Mouse (Mus musculus) ES-CJ7 (cell line): ENCODE measurements at regions not wholly inside any gene's neighbourhood (a gene's known extent, or its start where the extent isn't known, plus 50 kb on each side); places are given as distances from the start of the nearest gene placed in this dataset.

ENCODE experiments used
- DNase-seq: peaks from one replicate; pipeline ENCODE4 v3.0.0; 2011; ENCODE audit warnings: low read depth, low spot score

GRCm38 (mm10) chr3:149811036-149811435, 820.7 kb upstream of the Adgrl2 start:
- DNase-seq: no peak

DNA sequence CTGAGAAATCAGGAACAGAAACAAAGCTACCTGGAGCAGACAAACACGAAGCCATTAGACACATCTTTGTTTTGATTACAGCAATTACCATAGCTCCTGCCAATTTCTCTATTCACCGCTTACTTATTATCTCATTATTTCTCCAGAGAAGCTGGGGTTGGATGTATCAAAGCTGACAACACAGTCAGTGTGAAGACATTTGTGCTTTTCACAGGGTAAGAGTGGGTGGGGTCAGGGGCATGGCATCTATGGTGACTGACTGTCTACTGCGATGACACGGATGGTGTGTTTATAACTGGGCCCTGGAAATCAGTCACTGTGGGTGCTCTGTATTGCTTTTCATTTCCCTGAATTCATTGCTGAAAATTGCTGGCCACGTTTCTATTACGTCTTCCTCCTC, 815.0 kb upstream of the Adgrl2 start:
- no peak for DNase-seq

- DNase-seq: no peak
These were observed 805.8 kb upstream of the Adgrl2 start for GRCm38 (mm10) chr3:149796123-149796522.

DNA sequence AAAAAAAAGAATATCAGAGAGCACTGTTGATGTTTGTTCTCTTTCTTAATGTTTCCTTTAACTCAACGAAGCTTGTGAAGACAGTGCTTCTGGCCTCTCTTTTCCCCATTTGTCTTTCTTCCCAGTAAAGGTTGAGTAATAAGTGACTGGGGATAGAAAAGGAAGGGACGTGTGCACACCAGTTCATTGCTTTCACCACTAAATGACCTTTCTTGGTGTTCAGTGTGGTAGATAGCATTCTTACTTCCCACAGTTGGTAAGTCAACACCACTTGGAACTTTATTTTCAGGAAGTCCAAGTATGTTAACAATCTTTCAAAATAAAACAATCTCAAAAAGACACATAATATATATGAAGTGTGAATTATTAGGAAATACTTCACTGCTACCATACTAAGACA, 801.2 kb upstream of the Adgrl2 start:
- no peak for DNase-seq

DNA sequence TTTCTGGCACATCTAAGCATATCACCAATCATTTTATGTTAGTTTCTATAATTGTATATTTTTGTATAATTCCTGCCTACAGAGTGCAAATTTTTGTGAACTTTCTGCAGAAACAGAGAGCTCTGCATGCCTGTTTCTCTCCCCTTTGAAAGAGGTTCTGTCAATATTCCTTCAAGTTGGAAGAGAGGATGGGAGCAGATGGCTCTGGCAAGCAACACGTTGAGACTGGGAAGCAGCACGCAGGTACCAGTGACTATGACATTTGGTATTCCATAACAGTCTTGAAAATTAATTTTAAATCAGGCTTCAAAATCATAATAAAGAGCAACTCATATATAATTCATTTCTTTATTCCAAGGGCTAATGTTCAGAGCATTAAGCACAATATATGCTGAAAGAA, 795.7 kb upstream of the Adgrl2 start:
- no peak for DNase-seq

DNA sequence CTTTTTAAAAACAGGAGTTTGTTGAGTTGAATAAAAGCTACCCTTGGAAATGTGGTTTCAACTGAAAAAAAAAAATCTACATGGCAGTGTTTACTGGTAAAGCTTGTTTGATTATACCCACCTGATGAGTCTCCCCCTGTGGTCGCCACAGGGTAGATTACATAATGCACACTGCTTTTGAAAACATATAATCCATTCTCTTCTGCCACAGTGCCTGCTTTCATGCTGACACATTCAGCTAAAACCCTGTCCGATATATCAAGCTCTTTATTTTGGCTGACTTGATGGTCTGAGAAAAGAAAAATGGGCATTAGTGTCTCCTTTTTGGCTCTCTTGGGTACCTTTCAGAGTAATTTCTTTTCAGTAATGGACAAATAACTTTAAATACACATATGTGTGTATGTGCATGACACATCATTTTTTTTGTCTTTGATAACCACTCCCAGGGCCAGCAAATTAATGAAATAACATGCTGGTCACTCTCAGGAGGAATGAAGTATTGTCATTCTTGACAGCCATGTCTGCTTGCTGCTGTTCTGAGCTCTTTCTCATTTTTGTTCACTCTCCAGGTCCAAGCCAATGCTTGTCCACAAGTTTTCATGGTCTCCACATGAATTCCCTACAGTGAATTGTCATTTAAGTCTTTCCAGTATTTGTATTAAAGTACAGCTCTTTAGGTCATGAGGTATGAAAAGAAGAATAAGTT, 793.7 kb upstream of the Adgrl2 start:
- DNase-seq: no peak

GRCm38 (mm10) chr3:149767847-149768421, 777.6 kb upstream of the Adgrl2 start:
- DNase-seq: no peak

- DNase-seq: no peak
These were observed 770.9 kb upstream of the Adgrl2 start for GRCm38 (mm10) chr3:149761245-149761644.

- no peak for DNase-seq
These were observed 767.7 kb upstream of the Adgrl2 start for GRCm38 (mm10) chr3:149757910-149758592.

- DNase-seq: no peak
These were observed 745.7 kb upstream of the Adgrl2 start for GRCm38 (mm10) chr3:149736069-149736468.

DNA sequence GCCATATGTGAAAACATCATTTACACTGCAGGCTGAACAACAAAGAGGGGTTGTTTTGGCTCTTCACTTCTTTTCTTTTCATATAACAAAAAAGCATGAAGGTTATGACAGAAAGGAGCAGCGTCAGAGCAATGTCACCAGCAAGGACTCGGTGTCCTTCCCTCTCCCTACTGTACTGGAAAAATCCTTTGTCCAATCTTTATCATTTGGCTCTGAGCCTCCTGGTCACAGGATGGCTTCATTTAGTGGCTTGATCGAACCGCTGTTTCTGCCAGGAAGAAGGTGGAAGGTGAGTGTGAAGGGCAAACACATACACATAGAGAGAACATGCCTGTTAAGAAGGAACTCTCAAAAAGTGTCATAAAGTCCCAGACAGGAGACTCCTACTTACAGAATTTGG, 735.9 kb upstream of the Adgrl2 start:
- DNase-seq: no peak

GRCm38 (mm10) chr3:149724879-149725278, 734.5 kb upstream of the Adgrl2 start:
- DNase-seq: no peak

DNA sequence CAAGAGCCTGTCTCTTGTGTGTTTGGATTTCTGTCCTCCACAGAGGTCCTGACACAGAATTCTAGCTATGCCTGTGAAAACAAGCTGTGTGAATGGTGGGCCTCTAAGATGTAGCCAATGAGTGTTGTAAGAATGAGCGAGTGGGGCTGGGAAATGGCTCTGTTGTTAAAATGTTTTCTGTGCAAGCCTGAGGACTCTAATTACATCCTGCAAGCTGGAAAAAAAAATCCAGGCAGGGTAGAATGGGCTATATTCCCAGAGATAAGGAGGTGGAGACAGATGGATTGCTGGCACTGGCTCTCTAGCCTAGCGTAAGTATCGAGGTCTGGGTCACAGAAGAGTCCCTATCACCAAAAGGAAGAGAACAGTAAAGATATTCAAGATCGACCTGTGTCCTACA, 731.5 kb upstream of the Adgrl2 start:
- no peak for DNase-seq

DNA sequence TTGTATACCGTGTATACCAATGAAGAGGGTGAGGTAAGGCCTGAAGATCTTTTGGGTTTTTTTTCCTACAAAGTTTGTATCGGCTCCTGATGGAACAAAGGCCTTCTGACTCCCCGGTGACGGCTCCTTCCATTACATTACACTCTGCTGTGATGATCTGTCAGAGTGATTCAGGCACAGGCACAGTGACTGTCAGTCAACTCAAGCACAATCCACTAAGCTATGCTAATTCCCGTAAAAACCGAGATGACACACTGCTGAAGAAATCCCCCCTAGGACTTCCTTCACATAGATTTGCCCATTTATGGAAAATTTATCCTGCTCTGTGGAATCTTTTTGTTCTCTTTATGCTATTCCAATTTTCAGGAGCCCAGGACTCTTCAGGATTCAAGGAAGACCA, 730.0 kb upstream of the Adgrl2 start:
- DNase-seq: no peak

DNA sequence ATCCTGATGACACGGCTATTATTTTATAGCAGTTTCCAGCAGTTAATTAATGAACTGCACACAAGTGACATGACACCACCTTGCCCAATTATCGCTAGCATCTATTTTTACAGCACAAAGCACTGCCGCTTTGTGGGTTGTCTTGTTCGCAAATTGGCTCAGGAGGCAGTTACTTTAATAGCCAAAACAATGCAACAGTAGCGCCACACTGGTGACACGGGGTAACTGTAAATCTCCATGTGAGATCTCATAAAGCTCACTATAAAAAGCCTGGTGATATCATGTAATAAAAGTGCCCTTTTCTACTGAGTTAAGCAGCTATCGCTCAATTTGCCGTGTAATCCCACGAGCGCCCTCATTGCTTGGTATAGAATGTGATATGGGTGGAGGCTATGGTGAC, 715.4 kb upstream of the Adgrl2 start:
- no peak for DNase-seq

- no peak for DNase-seq
These were observed 715.0 kb upstream of the Adgrl2 start for GRCm38 (mm10) chr3:149705322-149705721.

GRCm38 (mm10) chr3:149704478-149704877, 714.1 kb upstream of the Adgrl2 start:
- DNase-seq: no peak

GRCm38 (mm10) chr3:149683561-149683960, 693.2 kb upstream of the Adgrl2 start:
- DNase-seq: no peak

DNA sequence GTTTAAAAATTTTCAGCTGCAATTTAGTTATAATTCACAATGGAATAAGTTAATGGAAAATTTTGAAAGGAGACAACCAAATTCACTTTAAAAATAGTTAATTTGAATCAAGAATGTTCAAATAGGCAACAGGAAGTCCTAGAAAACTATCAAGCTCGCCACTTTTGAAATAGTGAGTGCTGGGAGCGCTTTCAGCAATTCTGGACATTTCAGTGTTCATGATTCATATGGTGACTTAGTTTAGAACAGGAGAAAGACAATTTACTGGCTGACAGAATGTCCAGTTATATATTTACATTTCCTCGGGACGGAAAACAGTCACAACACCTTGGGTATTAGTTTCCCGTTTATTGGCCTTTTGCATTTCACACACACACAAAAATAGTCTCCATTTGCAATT, 691.9 kb upstream of the Adgrl2 start:
- no peak for DNase-seq

DNA sequence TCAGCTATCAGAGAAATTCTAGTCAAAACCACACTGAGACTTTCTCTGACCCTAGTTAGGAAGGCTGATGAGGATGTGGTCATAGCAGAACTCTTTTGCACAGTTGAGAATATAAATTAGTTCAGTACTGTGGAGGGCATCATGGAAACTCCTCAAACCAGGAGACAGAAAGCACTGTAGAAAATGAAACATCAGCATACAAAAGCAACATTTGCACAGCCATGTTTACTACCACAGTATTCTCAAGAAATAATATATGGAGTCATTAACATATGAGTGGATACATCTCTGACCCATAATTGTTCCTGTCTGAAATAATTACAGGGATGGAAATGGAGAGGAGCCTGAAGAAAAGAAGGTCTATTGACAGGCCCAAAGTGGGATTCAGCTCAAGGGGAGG, 683.6 kb upstream of the Adgrl2 start:
- no peak for DNase-seq

- DNase-seq: no peak
These were observed 674.3 kb upstream of the Adgrl2 start for GRCm38 (mm10) chr3:149664624-149665023.

- DNase-seq: no peak
These were observed 648.0 kb upstream of the Adgrl2 start for GRCm38 (mm10) chr3:149638324-149638723.

DNA sequence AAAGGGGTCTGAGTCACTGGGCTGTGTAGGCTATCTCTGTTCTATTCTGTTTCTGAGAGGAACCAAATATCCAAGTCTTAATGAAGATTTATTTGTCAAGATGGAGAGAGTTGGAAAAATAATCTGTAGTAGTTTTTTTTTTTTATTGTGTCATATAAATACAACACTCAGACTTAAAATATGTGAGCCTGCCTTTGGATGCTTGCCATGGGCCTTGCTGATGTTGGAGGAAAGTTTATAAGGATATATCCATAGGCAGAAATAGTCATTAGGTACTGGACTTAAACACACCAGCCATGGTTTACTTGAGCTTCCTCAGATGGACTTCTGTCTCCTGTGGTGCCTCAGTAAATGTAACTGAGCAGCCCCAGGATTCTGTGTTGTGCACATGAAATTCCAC, 635.8 kb upstream of the Adgrl2 start:
- no peak for DNase-seq
